Mouse (Mus musculus) ovary, adult 18-20 months (tissue): ENCODE data around the gene Pak7.
"Not testable (repeated sequence)": the region's sequence is repeated elsewhere in the genome, so short reads cannot be mapped to it uniquely, and the experiment has no call there.

Source experiments
- DNase-seq: peaks from one replicate; pipeline ENCODE4 v3.0.0; 2022; ENCODE audit warnings: low spot score, mixed read lengths

Gene Pak7

GRCm38 (mm10) chr2:136387181-136388131, at the start of gene Pak7:
TSS of gene Pak7 (minus strand) at chr2:136387967.
- peak; percentile 7 for DNase-seq

GRCm38 (mm10) chr2:136425561-136425960, 37.8 kb upstream of the Pak7 start:
- DNase-seq, result no peak

GRCm38 (mm10) chr2:136419543-136419942, 31.8 kb upstream of the Pak7 start:
- DNase-seq, result no peak

GRCm38 (mm10) chr2:136416381-136416780, 28.6 kb upstream of the Pak7 start:
- no peak for DNase-seq

GRCm38 (mm10) chr2:136402587-136402986, 14.8 kb upstream of the Pak7 start:
- DNase-seq, result no peak

- DNase-seq, result no peak
Measured at GRCm38 (mm10) chr2:136375318-136375717, 12.4 kb downstream of the Pak7 start.

- no peak for DNase-seq
Measured at GRCm38 (mm10) chr2:136372361-136372760, 15.4 kb downstream of the Pak7 start.

GRCm38 (mm10) chr2:136351393-136352096, 36.2 kb downstream of the Pak7 start:
- DNase-seq, result no peak

- no peak for DNase-seq
Measured at GRCm38 (mm10) chr2:136350459-136350858, 37.3 kb downstream of the Pak7 start.

GRCm38 (mm10) chr2:136349671-136350275, 38.0 kb downstream of the Pak7 start:
- DNase-seq, result peak; percentile 1

- not testable (repeated sequence) for DNase-seq
Measured at GRCm38 (mm10) chr2:136344240-136344780, 43.5 kb downstream of the Pak7 start.

GRCm38 (mm10) chr2:136329974-136330373, 57.8 kb downstream of the Pak7 start:
- DNase-seq, result no peak

- no peak for DNase-seq
Measured at GRCm38 (mm10) chr2:136325646-136326045, 62.1 kb downstream of the Pak7 start.

GRCm38 (mm10) chr2:136309313-136309712, 78.5 kb downstream of the Pak7 start:
- DNase-seq, result no peak

GRCm38 (mm10) chr2:136308743-136309142, 79.0 kb downstream of the Pak7 start:
- no peak for DNase-seq

- DNase-seq, result no peak
Measured at GRCm38 (mm10) chr2:136302201-136302600, 85.6 kb downstream of the Pak7 start.

- no peak for DNase-seq
Measured at GRCm38 (mm10) chr2:136301406-136301805, 86.4 kb downstream of the Pak7 start.

- DNase-seq, result no peak
Measured at GRCm38 (mm10) chr2:136297371-136297770, 90.4 kb downstream of the Pak7 start.

GRCm38 (mm10) chr2:136282043-136282442, 105.7 kb downstream of the Pak7 start:
- no peak for DNase-seq

- DNase-seq, result not testable (repeated sequence)
Measured at GRCm38 (mm10) chr2:136241960-136242359, 145.8 kb downstream of the Pak7 start.

- DNase-seq, result no peak
Measured at GRCm38 (mm10) chr2:136231228-136231627, 156.5 kb downstream of the Pak7 start.

- no peak for DNase-seq
Measured at GRCm38 (mm10) chr2:136204034-136204433, 183.7 kb downstream of the Pak7 start.
